Mouse (Mus musculus): ENCODE results near the gene Dclre1a.

Gene Dclre1a

GRCm38 (mm10) chr19:56547456-56548229 is at the start of gene Dclre1a:
Gene Dclre1a (minus strand): TSS chr19:56548222.
- DNase-seq (ENCODE audit: low read depth, low spot score), result peak; percentile 85

DNA sequence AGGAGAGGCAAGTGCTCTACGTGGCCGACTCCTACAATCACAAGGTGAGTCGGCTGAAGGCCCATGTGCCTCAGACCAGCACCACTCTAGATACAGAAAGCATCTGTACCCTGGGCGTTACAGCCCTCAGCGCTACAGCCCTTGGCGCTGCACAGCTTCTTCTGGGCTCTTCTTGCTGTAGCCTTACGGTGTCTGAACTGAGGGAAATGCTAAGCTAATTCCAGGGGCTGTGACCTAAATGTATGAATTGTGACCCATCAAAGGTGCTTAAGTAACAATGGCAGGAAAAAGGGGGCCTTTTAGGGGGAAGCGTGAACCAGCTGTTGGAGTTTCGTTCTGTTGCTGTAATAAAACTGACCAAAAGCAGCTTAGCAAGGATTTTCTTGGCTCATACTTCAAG is 44.5 kb upstream of the Dclre1a start:
- no peak for DNase-seq (ENCODE audit: low read depth, low spot score)

DNA sequence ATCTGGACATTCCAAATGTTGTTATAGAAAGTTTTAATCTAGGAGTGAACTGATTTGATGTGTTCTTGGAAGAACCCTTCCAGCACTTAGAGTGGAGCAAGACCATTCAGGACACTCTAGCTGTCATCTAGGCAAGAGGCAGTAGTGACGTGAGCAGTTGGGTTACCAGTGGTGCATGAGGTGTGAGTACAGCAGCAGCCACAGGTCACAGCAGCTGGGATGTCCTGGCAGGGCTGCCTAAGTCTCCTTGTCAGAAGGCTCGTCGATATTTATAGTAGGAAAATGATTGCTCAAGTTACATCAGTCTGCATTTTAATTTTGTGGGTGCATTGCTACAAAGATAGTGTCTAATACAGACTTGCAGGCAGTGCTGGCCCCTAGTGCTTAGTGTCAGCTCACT is 42.2 kb upstream of the Dclre1a start:
- DNase-seq (ENCODE audit: low read depth, low spot score), result no peak

DNA sequence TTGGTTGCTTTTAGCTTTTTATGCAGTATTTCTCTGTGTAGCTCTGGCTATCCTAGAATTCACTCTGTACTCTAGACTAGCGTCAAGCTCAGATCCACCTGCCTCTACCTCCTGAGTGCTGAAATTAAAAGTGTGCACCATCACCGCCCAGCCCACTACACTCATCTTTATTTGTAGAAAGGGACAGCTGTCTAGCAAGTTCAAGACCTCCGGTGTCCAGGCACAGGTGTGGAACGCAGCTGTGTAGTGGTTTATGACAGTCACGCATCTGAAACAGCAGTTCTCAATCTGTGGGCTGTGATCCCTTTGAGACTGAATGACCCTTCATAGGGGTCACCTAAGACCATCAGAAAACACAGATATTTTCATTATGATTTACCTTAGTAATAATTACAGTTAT is 41.4 kb upstream of the Dclre1a start:
- DNase-seq (ENCODE audit: low read depth, low spot score), result no peak

DNA sequence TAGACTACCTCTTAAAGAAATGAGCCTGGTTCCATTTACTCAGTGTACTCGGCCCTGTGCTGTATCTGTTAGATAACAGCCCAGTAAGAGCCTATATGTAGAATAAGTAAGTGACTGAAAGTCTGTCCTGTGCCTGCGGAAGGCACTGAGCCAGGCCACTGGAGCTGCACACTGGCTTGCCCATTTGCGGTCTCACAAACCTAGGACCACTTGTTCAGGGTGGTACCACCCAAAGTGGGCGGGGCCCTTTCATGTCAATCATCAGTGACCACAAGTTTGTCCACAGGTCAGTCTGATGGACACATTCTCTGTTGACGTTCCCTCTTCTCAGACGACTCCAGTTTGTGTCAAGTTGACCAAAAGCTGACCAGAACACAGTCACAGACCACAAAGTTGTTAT is 41.0 kb upstream of the Dclre1a start:
- DNase-seq (ENCODE audit: low read depth, low spot score), result no peak

DNA sequence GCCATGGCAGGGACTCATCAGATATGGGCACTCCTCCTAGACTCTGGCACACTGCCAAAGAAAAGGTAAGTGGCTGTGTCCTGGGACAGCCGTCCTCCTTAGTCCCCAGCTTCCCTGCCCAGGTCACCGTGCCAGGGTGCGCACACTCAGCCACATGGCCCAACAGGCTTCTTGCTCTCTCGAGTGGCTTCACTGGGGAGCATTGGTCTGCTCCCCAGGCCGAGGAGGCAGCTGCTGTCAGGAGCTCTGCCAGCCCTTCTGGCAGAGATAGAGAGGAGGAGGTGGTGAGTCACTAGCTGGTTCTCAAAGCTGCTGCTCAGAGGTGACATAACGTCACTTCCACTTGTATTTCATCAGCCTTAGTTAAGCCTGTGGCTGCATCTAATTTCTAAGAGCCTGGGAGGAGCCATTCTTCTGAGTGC is 40.2 kb upstream of the Dclre1a start:
- DNase-seq (ENCODE audit: low read depth, low spot score), result peak; percentile 94

DNA sequence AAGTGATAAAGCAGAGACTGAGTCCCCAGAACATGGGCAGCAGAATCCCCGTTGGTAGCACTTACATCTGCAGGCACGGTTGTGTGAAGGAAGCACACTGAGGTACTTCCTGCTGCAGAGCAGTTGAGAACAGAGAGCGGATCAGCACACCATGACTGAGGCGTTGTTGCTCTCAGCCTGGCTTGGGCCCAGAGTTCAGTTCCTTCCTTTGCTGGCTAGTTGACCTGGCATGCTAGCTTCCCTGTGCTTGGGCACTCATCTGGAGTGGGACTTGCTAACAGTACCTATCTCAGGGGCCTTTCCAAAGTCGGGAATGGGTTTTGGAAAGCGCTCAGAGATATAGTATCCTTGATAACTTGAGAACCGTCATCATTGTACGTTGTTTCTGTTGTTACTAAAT is 38.3 kb upstream of the Dclre1a start:
- DNase-seq (ENCODE audit: low read depth, low spot score), result no peak

- no peak for DNase-seq (ENCODE audit: low read depth, low spot score)
Measured at GRCm38 (mm10) chr19:56584288-56584687, 36.3 kb upstream of the Dclre1a start.

- DNase-seq (ENCODE audit: low read depth, low spot score), result peak; percentile 35
Measured at GRCm38 (mm10) chr19:56583785-56584184, 35.8 kb upstream of the Dclre1a start.

DNA sequence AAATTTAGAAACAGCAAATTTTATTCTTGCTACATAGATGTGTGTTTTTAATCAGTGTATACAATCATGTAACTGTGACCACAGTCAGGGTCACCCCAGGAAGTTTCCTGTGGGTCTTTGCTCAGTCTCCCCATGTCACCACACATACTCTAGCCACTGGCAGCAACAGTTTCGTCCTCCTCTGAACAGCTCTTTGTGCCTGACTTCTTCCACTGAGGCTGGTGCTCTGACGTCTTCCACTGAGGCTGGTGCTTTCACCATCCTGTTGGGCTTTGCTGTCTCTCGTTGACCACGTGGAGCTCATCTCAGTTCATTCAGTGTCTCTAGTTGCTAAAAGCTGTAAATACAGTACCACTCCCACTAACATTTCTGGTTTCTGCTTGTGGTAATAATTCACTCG is 34.0 kb upstream of the Dclre1a start:
- no peak for DNase-seq (ENCODE audit: low read depth, low spot score)

DNA sequence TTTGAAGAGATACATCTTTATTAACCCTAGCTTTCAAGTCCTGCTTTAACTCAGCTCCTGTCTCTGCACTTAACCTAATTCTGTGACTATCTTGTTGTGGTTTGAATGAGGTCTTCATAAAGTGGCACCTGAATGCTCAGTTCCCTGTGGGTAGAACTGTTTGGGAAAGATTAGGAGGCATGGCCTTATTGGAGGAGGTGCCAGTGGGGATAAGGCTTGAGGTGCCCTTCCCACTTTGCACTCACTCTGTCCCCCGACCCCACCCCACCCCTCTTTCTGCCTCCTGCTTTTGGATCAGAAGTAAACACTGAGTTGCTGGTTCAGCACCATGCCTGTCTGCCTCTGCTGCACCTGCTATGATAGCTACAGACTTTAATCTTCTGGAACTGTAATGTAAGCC is 29.8 kb upstream of the Dclre1a start:
- no peak for DNase-seq (ENCODE audit: low read depth, low spot score)

DNA sequence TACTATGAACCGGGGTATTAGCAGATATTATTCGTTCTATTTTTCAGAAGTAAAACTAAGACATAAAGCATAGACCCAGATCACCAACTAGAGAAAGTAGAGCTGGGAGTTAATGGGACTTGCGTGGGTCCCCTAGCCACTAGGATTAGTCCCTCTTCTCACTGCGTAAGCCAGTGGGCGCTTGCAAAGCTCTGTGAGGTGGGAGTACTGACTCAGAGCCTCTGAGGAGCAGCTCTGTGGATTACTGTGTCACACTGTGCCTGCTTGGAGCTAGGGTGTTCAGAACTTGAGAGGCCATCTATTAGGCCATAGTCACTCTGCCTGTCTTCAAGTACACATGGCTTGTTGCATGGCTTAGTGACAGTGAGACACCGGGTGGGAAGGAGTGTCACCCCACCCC is 25.2 kb upstream of the Dclre1a start:
- DNase-seq (ENCODE audit: low read depth, low spot score), result peak; percentile 86

- peak; percentile 29 for DNase-seq (ENCODE audit: low read depth, low spot score)
Measured at GRCm38 (mm10) chr19:56571913-56572312, 23.9 kb upstream of the Dclre1a start.

GRCm38 (mm10) chr19:56571234-56571633 is 23.2 kb upstream of the Dclre1a start:
- no peak for DNase-seq (ENCODE audit: low read depth, low spot score)

DNA sequence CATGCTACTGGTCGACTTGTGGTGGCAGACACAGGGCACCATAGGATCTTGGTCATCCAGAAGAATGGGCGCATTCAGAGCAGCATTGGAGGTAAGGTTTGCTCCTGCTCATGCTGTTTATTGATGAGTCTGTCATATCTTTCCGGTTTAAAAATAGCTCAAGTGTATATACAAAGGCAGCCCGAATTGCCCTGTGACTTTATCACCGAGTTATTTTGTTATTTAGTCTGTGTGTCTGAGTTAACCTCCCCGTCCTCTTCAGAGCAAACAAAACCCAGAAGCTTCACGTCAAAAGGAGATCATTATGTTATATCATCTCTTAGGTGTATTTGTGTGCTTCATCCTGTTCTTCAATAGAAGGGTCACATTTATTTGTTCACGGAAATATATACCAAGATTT is 22.8 kb upstream of the Dclre1a start:
- no peak for DNase-seq (ENCODE audit: low read depth, low spot score)

DNA sequence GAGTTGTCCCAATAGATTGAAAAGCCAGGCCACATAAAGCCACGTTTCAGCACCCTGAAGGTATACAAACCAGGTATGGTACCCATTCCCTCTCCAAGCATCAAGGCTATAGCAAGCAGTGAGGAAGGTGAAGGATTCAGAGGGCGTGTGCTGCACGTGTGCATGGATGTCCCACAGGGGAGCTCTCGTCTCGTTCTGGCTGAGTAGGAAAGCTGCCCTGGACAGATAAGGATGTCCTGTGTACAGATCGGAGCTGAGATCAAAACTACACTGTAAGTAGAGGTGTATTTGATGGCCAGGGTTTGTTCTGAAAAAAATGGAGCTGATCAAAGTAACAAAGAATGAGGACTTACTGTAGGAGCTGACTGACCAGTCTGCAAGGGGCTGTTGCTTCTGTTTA is 18.9 kb upstream of the Dclre1a start:
- DNase-seq (ENCODE audit: low read depth, low spot score), result no peak

- DNase-seq (ENCODE audit: low read depth, low spot score), result peak; percentile 81
Measured at GRCm38 (mm10) chr19:56566041-56566440, 18.0 kb upstream of the Dclre1a start.

DNA sequence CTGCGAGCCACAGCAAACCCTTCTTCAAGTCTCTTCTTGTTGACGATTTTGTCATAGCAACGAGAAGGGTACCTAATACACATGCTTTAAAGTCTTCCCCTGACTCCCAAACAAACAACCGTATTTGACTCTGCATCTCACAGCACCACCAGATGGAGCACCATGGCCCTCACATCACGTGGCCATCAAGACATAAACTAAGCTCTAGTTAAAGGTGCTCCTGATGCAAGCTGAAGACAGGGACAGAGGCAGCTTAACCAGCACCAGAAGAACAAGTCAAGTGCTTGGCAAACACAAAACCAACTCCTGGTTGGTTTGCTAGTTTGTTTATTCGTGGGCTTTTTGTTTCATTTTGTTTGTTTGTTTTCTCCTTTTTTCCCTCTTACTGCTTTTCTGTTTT is 17.3 kb upstream of the Dclre1a start:
- DNase-seq (ENCODE audit: low read depth, low spot score), result peak; percentile 57

DNA sequence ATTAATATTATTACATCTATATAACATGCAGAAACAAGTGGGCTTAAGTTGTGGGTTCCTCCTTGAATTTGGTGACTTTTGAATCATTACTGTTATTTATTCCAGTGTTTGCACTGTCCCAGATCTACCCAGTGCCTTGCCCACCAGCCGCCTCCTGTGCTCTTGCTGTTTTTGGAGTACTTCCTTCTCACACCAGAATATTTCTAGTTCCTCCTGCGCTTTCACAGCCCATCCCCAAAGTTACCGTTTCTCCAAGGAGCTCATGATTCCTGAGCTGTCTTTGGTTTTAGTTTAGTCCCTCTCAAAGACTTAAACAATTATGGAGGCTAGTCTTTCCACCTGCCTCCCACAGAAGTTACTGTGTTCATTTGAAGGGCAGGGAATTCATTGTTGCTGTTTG is 15.4 kb upstream of the Dclre1a start:
- peak; percentile 81 for DNase-seq (ENCODE audit: low read depth, low spot score)

DNA sequence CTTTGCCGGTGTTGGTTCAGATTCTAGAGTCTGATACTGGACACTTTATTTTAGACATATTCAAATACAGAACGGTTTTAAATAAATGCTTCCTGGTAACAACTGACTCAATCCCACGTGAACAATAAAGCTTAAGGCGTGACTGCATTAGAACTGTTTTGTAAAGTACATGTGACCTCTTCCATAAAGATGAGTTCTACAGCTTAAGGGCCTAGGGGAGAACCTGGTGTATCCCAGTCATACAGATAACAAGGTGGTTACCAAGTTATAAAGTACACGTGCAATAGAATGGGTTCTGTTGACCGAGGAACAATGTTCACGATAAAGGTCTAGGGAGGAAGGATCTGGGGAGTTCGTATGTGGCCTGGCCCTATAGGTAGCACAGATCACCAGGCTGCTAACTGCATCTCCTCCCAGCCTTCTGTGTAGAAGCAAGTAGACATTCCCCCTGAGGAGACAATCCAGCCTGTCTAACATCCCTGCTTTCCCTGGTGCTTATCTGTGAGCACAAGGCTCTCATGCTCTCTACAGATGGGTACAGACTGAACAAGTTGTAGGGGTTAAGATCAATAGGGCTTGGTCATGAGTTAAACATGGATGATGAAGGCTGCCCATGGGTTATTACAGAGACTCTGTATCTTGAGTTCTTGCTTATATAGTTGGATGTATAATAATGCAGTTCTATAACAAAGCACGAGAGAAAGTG is 14.6 kb upstream of the Dclre1a start:
- no peak for DNase-seq (ENCODE audit: low read depth, low spot score)

GRCm38 (mm10) chr19:56555972-56556371 is 8.0 kb upstream of the Dclre1a start:
- no peak for DNase-seq (ENCODE audit: low read depth, low spot score)

DNA sequence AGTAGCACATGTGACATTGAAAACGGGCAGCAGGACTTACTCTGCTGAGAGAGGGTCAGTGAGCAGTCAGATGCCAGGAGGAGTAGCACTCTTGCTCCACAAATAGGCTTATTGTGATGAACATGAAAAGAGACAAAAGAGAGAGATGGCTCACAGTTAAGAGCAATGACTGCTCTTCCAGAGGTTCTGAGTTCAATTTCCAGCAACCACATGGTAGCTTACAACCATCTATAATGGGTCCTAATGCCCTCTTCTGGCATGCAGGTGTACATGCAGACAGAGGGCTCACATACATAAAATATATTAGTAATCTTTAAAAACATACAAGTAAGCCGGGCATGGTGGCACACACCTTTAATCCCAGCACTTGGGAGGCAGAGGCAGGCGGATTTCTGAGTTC is 5.2 kb upstream of the Dclre1a start:
- DNase-seq (ENCODE audit: low read depth, low spot score), result no peak

- DNase-seq (ENCODE audit: low read depth, low spot score), result no peak
Measured at GRCm38 (mm10) chr19:56549033-56549680, 1.1 kb upstream of the Dclre1a start.
